Mouse (Mus musculus) myocyte (in vitro differentiated cells): ENCODE results near the gene Snx25.

Experiments used
- CEBPB ChIP-seq: IDR thresholded peaks from 2 replicates; pipeline ENCODE4 v1.6.1; 2011; ENCODE audit warnings: mild to moderate bottlenecking, moderate library complexity; ENCODE audit not compliant: poor library complexity, insufficient read depth, severe bottlenecking
- E2F4 ChIP-seq: IDR thresholded peaks from one replicate; pipeline ENCODE4 v1.6.1; 2011; ENCODE audit warnings: mild to moderate bottlenecking, control low read depth, moderate library complexity; ENCODE audit not compliant: insufficient read depth
- MAX ChIP-seq: IDR thresholded peaks from one replicate; pipeline ENCODE4 v1.6.1; 2011; ENCODE audit warnings: low read depth, mild to moderate bottlenecking, control low read depth
- MYOG ChIP-seq, 3 experiments: IDR thresholded peaks; one replicate each; pipeline ENCODE4 v1.6.1; 2011; ENCODE audit warnings: control low read depth in 2 of 3, low read depth in 2 of 3, mild to moderate bottlenecking in 2 of 3; ENCODE audit not compliant: insufficient read length in 2 of 3, control insufficient read depth in 1 of 3, insufficient read depth in 1 of 3
- POLR2A ChIP-seq: IDR thresholded peaks from one replicate; pipeline ENCODE4 v1.6.1; 2011; ENCODE audit warnings: low read depth, mild to moderate bottlenecking, control low read depth, moderate library complexity; ENCODE audit not compliant: insufficient read length
- POLR2AphosphoS2 ChIP-seq: IDR thresholded peaks from one replicate; pipeline ENCODE4 v1.6.1; 2011; ENCODE audit warnings: low read depth, control low read depth; ENCODE audit not compliant: insufficient read length
- REST ChIP-seq: IDR thresholded peaks from one replicate; pipeline ENCODE4 v1.6.1; 2011; ENCODE audit warnings: mild to moderate bottlenecking, control low read depth, moderate library complexity; ENCODE audit not compliant: insufficient read depth, insufficient read length
- SRF ChIP-seq: IDR thresholded peaks from one replicate; pipeline ENCODE4 v1.6.1; 2011; ENCODE audit warnings: low read depth; ENCODE audit not compliant: control insufficient read depth, insufficient read length
- TCF12 ChIP-seq: IDR thresholded peaks from one replicate; pipeline ENCODE4 v1.6.1; 2011; ENCODE audit warnings: mild to moderate bottlenecking, control low read depth; ENCODE audit not compliant: poor library complexity, insufficient read depth, severe bottlenecking
- USF1 ChIP-seq: IDR thresholded peaks from one replicate; pipeline ENCODE4 v1.6.1; 2011; ENCODE audit warnings: low read depth, mild to moderate bottlenecking, control low read depth, moderate library complexity

GRCm38 (mm10) chr8:46083141-46083540 is 68.8 kb downstream of the Snx25 start:
- TF ChIP-seq POLR2A (no peak), USF1 (no peak), MAX (no peak), E2F4 (no peak), POLR2AphosphoS2 (no peak), SRF (no peak), MYOG (IDR thresholded peaks at IDR 0.05; ENCODE audit: control insufficient read depth in 1 of 3, insufficient read depth in 1 of 3, insufficient read length in 2 of 3, low read depth in 2 of 3) (peak; percentile 34 to 85 (median 73)), TCF12 (peak; percentile 15), REST (no peak), CEBPB (no peak)
